Mouse (Mus musculus): ENCODE data around the gene Adcy6.

The Adcy6 gene

DNA sequence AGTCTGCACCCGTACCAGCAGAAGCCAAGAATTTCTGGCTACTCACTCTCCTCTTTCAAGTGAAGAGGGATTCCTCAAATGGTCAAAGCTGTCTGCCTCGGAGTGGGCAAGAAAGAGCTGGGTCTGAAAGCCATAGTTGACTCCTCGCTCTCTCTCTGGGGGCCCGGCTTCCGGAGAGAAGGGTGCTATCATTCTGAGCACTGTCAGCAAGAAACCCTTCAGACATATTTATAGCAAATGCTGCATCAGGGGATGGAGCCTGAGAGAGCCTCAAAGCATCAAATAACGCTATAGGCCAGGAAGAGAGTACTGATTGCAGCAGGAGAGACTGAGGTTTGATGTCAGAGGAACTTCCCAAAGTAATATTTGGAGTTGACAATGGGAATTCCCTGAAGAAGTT lies 19.6 kb upstream of the Adcy6 start:
- CTCF ChIA-PET, result no interaction called here

DNA sequence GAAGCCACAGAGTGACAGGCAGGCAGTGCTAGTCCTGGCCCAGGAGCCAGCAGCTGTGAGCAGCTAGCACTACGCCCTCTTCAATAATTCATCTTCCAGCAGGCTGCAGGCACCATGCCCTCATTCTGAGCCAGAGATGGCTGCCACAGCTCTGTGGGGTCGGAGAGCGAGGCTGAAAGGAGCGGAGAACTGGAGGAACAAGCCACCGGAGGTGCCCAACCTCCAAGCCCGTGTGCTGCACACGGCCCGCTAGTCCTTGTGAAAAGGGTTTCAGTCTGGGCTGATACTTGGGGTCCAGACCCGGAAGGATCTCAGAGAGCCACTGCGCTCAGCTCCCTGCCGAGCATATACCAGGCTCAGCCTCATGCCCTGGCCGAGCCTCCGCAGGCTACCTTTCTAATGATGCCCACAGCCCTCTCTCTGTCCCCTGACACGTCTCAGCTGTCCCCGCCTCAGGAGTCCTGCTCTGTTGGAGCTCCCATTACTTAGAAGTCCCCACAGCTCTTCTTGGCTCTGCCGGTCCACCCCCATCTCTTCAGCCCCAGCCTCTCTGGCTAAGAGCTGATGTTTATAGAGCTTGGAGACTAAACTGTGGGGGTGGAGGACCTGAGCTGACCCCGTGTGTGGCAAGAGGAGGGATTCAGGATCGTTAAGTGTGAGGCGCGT lies 18.8 kb upstream of the Adcy6 start:
- CTCF ChIA-PET, result no interaction called here

DNA sequence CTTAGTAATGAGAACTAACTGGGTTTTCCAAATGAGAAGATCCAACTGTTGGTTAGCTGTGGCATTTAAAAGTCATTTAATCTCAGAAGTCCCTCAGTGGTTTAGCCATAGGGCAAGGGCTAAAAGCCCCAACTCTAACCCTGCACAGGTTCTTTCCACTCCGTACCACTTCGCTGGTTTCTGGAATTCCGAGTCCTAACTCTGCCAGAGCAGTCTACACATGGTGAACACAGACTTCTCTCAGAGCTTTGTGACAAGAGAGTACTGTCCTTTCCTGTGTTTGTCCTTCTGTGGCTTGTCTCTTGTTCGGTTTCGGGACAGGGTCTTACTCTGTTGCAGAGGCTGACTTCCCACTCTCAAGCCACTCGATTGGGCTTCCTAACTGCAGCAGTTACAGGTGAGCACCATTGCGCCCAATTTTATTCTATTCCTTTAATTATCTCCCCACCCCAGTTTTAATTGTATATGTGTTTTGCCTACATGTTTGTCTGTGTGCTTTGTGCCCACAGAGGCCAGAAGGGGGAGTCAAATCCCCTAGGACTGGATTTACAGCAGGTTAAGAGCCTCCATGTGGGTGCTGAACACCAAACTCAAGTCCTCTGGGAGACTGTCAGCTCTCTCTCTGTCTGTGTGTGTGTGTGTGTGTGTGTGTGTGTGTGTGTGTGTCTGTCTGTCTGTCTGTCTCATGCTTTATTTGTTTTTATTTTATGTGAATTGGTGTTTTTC lies 16.8 kb upstream of the Adcy6 start:
- CTCF ChIA-PET, result interaction anchor here (0.6 kb wide), 1 partner anchor 394 kb away, joined by 5 read pairs; no protein-coding TSS in a partner anchor

DNA sequence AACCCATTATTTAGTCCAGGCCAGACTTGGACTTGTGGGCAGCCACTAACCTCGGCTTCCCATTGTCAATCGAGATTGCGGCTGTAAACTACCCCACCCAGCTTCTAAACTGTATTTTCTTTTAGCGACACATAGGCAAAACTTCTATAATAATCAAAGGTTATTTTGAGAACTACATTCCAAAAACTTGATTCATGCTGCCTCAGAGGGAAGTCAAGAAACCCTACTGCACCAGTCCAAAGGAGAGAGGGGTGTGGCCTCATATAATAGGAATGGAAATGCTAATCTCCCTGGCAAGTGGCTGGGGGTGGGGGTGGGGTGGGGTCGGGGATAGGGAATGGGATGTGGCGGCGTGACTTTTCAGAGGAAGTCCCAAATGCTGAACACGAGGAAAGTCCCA lies 16.2 kb upstream of the Adcy6 start:
- CTCF ChIA-PET, result no interaction called here

DNA sequence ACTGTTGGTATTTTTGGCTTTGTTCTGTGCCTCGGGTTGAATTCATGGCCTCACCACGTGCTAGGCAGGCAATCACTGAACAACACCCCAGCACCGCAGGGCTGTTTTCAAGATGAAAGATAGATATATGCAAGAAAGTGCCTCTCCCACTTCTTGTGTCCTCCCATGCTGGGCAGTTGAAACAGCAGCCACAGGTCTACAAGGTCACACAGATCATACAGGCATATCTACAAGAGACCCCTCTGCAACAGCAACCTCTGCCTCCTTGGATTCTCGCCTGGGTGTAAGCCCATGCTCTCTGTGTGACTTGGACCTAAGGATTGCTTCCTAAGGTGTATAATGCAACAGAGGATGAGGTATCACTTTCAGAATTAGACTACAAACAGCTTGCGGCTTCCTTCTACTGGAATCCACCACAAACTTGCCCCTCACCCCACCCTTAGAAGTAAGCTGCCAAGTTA lies 13.5 kb upstream of the Adcy6 start:
- CTCF ChIA-PET, result no interaction called here

DNA sequence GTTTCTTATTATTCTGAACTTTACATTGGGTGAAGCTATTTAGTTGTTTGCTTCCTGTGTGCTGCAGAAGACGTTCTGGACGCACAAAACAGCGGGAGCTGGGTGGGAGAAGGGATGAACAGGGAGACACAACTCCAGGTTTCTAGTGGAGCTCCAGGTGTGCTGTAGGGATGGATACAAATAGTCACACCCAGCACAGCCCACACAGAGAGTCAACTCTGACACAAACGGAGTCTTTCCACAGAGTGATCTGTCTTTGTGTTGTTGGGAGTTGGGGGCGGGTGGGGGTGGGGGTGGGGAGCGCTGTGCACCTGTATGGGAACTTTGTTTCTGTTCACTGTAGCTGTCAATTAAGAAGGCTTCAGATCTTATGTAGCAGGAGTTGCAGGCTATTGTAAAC lies 12.8 kb upstream of the Adcy6 start:
- CTCF ChIA-PET, result no interaction called here

DNA sequence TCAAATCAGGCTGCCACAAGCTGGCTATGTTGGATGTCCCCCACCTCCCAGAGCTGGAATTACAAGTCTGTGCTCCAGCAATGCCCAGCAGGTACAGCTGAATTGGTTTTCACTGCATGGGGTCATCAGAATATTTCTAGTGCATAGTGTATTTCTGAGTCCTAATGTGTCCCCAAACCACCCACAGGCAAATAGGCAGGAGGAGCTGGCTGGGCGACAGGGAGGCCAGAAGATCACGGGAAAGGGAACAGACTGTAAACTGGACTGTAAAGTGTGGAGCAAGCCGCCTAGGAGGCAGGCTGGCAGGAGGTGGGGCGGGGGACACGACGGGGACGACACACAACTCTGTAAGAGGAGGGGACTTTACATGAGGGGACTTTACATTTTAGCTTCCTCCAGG lies 12.3 kb upstream of the Adcy6 start:
- CTCF ChIA-PET, result interaction anchor here (0.7 kb wide), 1 partner anchor 16 kb away, joined by 5 read pairs; no protein-coding TSS in a partner anchor

DNA sequence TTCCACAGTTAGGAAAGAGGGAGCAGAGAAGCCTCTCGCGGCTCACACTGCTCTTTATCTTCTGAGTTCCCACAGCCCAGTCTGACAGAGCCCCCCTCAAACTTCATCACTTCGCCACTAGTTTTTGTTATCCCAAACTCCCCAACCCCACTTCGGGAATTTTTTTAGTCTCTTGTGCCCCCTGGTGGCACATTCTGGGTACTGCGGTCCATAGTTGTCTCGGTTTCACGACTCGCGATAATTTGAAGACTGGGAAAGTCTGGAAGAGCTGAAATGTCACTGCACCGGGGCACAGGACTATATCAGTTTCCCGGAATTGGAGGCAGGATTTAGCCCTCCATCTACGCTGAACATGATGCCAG lies 7.3 kb upstream of the Adcy6 start:
- CTCF ChIA-PET, result interaction anchor here (1.1 to 1.9 kb wide), 2 partner anchors 37 to 131 kb away, joined by 3 to 5 read pairs; no protein-coding TSS in a partner anchor

DNA sequence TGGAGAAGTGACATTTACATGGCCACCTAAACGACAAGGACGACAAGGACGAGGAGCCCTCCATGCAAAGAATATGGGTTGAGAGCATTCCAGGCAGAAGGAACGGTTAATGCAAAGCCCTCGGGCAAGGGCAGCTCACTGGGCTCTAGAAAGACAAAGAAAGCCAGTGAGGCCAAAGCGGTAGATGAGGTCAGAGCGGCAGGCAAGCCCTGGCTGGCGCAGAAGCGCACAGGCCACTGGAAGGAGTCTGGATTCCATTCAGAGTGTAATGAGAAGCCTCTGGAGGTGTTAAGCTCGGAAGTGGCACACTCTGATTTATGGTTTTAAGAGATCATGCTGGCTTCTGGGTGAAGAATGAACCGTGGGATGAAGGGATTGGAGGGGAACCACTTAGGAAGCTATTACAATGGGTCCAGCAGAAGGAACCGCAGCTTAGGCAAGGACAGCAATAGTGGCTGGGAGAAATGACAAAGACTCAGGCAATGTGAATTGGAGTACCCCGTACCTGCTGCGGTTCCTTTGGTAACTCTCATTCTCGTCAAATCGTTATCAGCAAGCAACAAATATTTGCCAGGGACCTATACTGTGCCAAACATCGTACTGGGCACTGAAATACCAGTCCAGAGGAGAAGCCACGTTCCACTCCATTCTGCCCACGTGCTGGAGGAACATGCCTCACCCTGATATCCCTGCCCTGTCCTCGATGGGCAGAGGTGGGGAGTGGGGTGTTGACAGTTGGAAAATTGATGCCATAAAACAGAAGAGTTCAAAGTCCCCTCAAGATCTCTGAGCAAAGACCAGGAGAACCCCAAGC lies 6.7 kb upstream of the Adcy6 start:
- CTCF ChIA-PET, result interaction anchor here (1.1 to 1.9 kb wide), 2 partner anchors 36 to 130 kb away, joined by 3 to 5 read pairs; no protein-coding TSS in a partner anchor

DNA sequence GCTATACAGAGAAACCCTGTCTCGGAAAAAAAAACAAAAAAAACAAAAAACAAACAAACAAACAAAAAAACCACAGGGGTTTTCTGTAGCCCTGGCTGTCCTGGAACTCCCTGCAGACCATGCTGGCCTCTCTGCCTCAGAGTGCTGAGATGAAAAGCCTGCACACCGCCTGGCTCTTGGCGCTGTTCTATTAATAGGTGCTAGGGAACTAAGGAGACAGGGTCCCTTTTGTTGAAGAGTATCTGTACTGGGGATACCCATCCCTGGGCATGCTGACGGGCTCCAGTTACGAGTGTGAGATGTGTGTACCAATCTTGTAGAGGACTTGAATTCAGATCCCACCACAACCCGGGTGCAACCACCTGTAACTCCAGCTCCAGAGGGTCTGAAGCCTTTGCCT lies 5.9 kb upstream of the Adcy6 start:
- CTCF ChIA-PET, result interaction anchor here (0.6 kb wide), 1 partner anchor 40 kb away, joined by 5 read pairs; no protein-coding TSS in a partner anchor

DNA sequence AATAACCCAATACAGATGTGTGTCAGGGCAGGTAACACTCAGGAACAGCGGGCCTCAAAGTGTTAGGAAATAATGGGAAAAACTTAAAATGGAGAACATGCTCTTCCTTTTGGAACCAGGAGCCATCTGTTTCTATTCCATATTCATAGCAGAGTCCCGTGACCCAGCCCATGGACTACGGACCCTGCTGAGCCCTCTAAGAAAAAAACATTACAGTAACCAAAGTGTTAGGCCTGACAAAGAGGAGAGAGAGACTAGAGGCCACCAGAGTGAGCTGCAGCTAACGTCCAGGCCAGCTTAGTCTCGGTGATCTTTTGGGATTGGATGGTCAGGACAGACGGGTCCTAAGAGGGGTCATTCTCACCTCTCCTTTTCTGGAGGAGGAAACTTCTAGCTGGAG lies 5.1 kb upstream of the Adcy6 start:
- CTCF ChIA-PET, result no interaction called here

DNA sequence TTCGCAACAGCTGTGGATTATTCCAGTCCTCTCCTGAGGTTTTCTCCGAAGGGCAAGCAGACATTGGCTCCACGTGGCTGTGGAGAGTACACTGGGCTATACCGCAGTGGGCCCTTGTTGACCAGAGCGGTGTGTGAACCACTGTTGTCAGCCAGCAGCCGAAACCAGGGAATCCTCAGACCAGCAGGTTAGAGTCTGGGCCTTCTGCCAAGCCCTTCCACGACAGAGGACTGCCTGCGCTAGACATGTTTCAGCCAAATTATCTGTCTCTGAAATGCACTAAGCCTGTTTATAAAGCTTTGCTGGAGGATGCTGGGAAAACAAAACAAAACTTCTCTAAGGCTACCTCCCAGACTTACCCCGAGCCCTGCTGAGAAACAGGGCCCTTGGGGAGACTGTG lies 4.7 kb upstream of the Adcy6 start:
- CTCF ChIA-PET, result no interaction called here

DNA sequence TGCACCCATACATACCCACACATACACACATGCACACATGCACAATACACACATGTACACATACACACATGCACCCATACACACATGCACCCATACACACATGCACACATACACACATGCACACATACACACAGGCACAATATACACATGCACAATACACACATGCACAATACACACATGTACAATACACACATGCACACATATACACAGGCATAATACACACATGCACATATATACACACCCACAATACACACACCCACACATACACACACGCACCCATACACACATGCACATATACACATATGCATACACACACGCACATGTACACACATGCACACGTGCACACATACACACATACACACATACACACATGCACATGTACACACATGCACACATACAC lies 2.4 kb upstream of the Adcy6 start:
- CTCF ChIA-PET, result no interaction called here

DNA sequence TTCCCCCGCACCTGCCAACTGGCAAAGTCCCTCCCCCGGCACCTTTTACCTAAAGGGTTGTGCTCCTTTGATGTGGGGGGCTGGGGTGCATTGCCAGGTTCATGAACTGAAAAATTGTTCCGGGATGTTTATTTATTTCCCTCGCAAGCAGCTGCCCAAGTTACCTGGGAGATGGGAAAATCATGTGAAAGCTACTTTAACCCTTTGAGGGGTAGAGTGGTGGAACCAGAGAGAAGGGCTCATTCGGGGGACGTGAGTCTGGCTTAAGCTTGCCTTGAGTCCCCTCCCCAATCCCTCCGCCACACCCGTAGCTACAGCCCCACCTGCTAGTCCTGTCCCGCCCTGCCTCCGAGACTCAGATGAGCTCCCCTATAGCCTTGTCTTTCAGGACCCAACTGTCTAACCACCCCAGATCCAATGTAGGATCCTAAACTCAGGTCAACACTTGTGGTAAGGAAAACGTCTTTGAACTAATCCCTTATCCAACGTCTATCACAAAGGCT lies 306 bp upstream of the Adcy6 start:
- CTCF ChIA-PET, result no interaction called here

DNA sequence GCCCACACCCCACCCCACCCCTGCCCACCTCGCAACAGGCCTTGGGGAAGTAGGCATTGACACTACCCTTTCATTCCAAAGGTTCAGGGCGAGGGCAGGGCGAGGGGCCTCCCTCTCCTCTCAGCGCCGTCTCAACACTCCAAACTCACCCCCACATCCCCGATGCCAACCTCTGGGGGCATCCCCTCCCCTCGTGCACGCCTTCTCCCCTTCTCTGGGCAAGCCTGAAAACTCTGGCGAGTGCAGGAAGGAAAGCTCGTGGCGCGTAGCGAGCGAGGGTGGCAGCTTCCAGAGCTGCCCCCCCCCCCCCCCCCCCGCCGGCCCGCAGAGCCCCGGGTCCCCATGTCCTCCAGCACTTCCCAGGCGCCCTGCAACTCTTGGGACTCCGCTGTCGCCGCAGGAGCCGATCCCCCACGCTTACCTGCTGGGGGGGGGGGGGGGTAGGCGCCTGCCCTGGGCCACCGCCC lies 1.1 kb downstream of the Adcy6 start:
- CTCF ChIA-PET, result interaction anchor here (0.6 kb wide), 1 partner anchor 25 kb away, joined by 3 read pairs; no protein-coding TSS in a partner anchor

DNA sequence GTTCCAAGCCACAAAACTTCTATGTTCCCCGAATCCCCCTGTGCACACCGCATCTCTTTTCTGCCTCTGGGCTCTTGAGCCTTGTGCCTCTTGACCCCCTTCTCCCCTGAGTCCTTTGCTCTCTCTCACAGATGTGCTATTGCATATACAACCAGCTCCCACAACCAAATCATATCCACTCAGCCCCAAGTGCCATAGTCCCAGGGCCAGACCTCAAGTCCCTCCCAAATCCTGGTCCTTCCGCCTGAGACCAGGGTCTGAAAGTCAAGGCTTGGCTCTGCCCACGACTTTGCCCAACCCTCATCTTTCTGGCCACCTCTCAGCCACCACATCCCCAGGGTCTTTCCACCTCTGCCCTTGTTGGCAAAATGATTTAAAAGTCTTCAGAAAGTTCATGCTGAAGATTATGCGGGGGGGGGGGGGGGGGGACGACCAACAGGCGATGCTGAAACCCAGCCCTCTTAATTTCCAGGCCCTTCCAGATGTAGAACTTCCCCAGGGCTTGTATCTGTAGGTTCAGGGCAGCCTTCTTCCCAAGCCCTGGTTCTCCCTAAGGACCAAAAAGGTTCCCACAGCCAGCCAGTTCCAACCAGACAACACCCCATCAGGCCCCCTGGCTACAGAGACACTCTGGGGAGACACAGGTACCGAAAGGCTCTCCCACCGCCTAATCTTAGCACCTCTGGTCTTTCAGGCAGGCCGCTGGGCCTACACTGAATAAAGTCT lies 1.7 kb downstream of the Adcy6 start:
- CTCF ChIA-PET, result interaction anchor here (0.6 kb wide), 1 partner anchor 24 kb away, joined by 3 read pairs; no protein-coding TSS in a partner anchor

DNA sequence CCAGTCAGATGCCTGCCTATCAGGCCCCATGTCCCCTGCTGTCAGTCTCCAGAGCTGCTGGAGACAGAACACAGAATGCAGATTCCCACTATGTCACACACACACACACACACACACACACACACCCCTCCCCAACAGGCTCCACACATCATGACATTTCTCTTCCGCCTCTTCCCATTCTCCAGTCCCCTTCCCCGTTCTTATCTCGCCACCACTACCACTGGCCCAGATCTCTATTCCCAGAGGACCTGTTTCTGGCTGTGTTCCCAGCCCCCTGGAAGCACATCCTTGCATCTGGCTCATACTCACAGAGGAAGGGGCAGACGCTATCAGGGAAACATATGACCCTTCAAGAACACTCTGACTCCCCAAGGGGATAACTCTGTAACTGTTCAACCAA lies 2.3 kb downstream of the Adcy6 start:
- CTCF ChIA-PET, result no interaction called here

DNA sequence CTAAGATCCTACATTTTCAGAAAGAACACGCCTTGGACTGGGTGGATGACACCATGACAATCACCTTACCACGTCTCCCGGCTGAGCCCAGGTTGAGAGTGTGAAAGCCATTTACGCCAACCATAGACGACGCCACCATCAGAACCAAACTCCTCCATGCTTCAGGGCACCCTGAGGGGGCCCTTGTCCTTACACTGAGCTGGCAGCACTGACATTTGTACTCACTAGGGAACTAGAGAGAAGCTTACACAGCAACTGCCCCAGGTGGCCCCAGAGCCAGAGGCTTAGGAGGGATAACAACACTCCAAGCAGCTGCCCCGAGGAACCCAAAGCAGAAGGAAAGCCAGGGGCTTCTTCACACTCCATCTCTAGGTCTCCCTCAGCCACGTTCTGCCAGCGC lies 3.1 kb downstream of the Adcy6 start:
- CTCF ChIA-PET, result no interaction called here

DNA sequence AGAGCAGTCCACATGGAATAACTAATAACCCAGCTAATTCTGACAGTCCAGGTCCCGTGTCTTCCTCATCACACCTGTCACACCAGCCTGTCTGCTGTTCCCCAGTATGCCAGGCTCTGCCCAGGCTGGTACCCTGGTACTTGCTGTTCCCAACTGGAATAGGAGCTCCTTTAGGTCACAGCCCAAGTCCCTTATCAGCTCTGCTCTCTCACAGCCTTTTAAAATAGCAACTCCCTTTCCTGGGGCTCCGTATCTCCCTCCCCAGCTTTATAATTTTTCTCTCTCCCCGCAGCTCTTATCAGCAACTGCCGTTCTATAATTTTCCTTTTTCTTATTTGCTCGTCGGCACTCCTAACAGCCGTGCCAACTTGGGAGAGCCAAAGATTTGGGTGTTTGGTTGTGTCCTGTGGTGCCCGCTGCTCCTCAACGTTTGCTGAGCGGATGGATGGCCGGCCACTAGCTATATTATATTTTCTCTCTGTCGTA lies 3.8 kb downstream of the Adcy6 start:
- CTCF ChIA-PET, result interaction anchor here (0.5 kb wide), 3 partner anchors 16 to 439 kb away, joined by 3 to 5 read pairs (median 4); partner anchors contain the start of gene Ccdc184

DNA sequence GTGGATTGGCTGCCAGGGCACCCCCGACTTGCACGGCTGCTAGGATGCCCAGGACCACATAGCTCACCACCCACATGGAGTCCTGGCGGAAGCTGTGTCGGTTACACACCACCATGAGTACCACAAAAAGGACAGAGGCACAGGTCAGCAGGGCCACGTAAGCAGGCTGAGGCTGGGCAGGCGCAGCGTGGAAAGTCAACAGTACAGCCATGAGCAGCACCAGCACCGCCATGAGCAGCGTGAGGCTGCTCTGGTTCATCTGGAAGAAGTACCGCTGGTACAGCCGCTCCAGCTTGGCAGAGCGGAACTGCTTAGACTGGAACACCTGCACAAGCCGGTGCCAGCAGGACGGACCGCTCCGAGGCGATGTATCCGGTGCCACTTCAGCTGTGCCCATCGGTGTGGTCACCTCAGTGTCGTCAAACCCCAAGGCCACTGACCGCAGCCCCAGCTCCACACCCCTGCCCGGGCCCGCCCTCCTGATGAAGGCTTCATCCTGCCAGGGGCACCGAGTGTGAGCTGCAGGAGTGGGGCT lies 5.8 kb downstream of the Adcy6 start:
- CTCF ChIA-PET, result no interaction called here

DNA sequence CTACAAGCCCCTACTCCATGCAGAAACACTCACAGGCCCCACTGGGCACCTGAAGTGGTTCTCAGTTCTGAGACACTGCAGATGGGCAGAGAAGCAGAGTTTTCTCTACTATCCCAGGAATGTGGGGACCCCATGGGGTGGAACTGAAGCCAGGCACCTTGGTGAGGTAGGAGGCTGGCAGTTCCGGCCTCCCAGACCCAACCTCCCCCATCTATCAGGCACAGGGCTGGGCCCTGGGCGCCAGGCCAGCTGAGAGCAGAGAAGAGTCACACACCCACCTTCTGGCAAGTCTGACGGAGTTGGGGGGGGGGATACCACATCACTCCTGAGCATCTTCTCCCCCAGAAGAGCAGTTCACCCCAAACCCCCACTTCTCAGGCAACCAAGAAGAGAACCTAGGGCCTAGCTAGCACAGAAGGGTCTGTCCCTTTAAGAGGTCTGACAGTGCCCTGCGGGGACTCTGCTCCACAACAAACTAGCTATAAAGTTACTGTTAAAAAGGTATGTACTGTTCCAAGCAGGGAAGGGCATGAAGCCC lies 6.9 kb downstream of the Adcy6 start:
- CTCF ChIA-PET, result no interaction called here
